Mouse (Mus musculus): Measurements from ENCODE around the gene 4930519P11Rik. TPM values are rescaled to one million over a fixed set of nuclear protein-coding genes. Genes with fewer than 3 reads are reported as not detected.
A peak's percentile ranks its signal among the peaks of the same experiment; 100 is the strongest.

Gene 4930519P11Rik
- total and polyA plus RNA-seq, 3 experiments = not detected

- H3K27ac ChIP-seq (ENCODE audit: insufficient read depth, low read depth) = peak overlapping the region; percentile 68
- peaks cover 10 to 38% of the 10 kb centered on the region in 2 experiments for H3K4me1 ChIP-seq (ENCODE audit: control insufficient read depth in 1 of 2, insufficient read depth in 2 of 2)
- H3K4me2 ChIP-seq (ENCODE audit: insufficient read depth, low read depth, poor library complexity, severe bottlenecking) = peak overlapping the region; percentile 84
- dilution Hi-C loops (cut with MboI; ENCODE audit: extremely low pct_ligation_motif_present, extremely low pct_unique_long_range_greater_than_20kb, low sequenced_read_pairs) (no loop called here), in situ Hi-C loops (cut with MboI; ENCODE audit: low pct_ligation_motif_present, low pct_unique_long_range_greater_than_20kb, low sequenced_read_pairs) (no loop called here)
- H3K79me2 ChIP-seq (replicated peaks; ENCODE audit: control insufficient read depth, extremely low read depth, insufficient read depth, poor library complexity, severe bottlenecking) = peaks cover 38% of the 10 kb centered on the region
- TF ChIP-seq EP300 (IDR thresholded peaks at IDR 0.05; ENCODE audit: low read length) (0 out of 2 replicates have a peak, but pooled peaks have one; percentile 22), POLR2AphosphoS2 (IDR thresholded peaks at IDR 0.05; ENCODE audit: low read depth, low read length) (peak; percentile 68; the same call in 1 of the 2 replicates), CHD1 (IDR thresholded peaks at IDR 0.05; ENCODE audit: low read depth, low read length) (no peak), PAX5 (IDR thresholded peaks at IDR 0.05; ENCODE audit: low read length) (no peak), CTCF (conservative IDR thresholded peaks at IDR 0.05 in 1 of 2, IDR thresholded peaks at IDR 0.05 in 1 of 2; ENCODE audit: low read depth in 2 of 2, low read length in 2 of 2) (no peak), BHLHE40 (IDR thresholded peaks at IDR 0.05; ENCODE audit: low read depth, low read length) (no peak), MYC (IDR thresholded peaks at IDR 0.05; ENCODE audit: low read depth, low read length) (peak; percentile 89), MEF2A (IDR thresholded peaks at IDR 0.05; ENCODE audit: borderline replicate concordance, low read depth, low read length) (peak; percentile 77), KAT2A (IDR thresholded peaks at IDR 0.05; ENCODE audit: insufficient replicate concordance, low read length) (peak; percentile 100), USF1 (IDR thresholded peaks at IDR 0.05; ENCODE audit: low read depth, low read length) (no peak; the same call in 1 of the 2 replicates), TBP (conservative IDR thresholded peaks at IDR 0.05; ENCODE audit: low read depth, low read length) (peak; percentile 74; the same call in 1 of the 2 replicates), MAZ (IDR thresholded peaks at IDR 0.05; ENCODE audit: low read depth, low read length) (peak; percentile 85), CHD2 (IDR thresholded peaks at IDR 0.05; ENCODE audit: low read length) (peak; percentile 98), UBTF (IDR thresholded peaks at IDR 0.05; ENCODE audit: low read depth, low read length) (peak; percentile 46; the same call in 1 of the 2 replicates), SMC3 (IDR thresholded peaks at IDR 0.05; ENCODE audit: low read depth, low read length) (no peak), ELF1 (IDR thresholded peaks at IDR 0.05; ENCODE audit: low read depth, low read length) (peak; percentile 94), NELFE (IDR thresholded peaks at IDR 0.05; ENCODE audit: low read depth, low read length) (peak; percentile 72), HCFC1 (IDR thresholded peaks at IDR 0.05; ENCODE audit: low read depth, low read length) (peak; percentile 97), ZC3H11A (IDR thresholded peaks at IDR 0.05; ENCODE audit: low read depth, low read length) (no peak), POLR2A (IDR thresholded peaks at IDR 0.05; ENCODE audit: low read depth, low read length) (peak; percentile 63), IRF4 (IDR thresholded peaks at IDR 0.05; ENCODE audit: low read depth, low read length) (peak; percentile 69), USF2 (conservative IDR thresholded peaks at IDR 0.05; ENCODE audit: low read depth, low read length) (no peak), NRF1 (IDR thresholded peaks at IDR 0.05; ENCODE audit: low read depth, low read length) (peak; percentile 74), MAFK (IDR thresholded peaks at IDR 0.05; ENCODE audit: insufficient replicate concordance, low read length) (no peak), RCOR1 (conservative IDR thresholded peaks at IDR 0.05; ENCODE audit: low read depth, low read length) (no peak), E2F4 (IDR thresholded peaks at IDR 0.05; ENCODE audit: insufficient replicate concordance, low read depth, low read length) (0 out of 2 replicates have a peak, but pooled peaks have one; percentile 15), MAX (IDR thresholded peaks at IDR 0.05; ENCODE audit: low read length) (peak; percentile 80), MXI1 (IDR thresholded peaks at IDR 0.05; ENCODE audit: low read depth, low read length) (peak; percentile 88), JUND (conservative IDR thresholded peaks at IDR 0.05; ENCODE audit: low read depth, low read length) (no peak), ETS1 (conservative IDR thresholded peaks at IDR 0.05; ENCODE audit: low read depth, low read length) (0 out of 2 replicates have a peak, but pooled peaks have one; percentile 18), ZNF384 (IDR thresholded peaks at IDR 0.05; ENCODE audit: low read depth, low read length) (no peak), JUN (IDR thresholded peaks at IDR 0.05; ENCODE audit: insufficient read depth, low read depth, low read length) (no peak), RAD21 (IDR thresholded peaks at IDR 0.05; ENCODE audit: low read depth, low read length) (no peak), ZKSCAN1 (IDR thresholded peaks at IDR 0.05; ENCODE audit: borderline replicate concordance, low read depth, low read length) (no peak), GABPA (IDR thresholded peaks at IDR 0.05; ENCODE audit: insufficient replicate concordance, low read depth, low read length) (peak; percentile 98), ZMIZ1 (IDR thresholded peaks at IDR 0.05; ENCODE audit: low read depth, low read length) (peak; percentile 31; the same call in 1 of the 2 replicates), SIN3A (IDR thresholded peaks at IDR 0.05; ENCODE audit: low read length) (peak; percentile 90), TCF12 (IDR thresholded peaks at IDR 0.05; ENCODE audit: low read depth, low read length) (peak; percentile 79; the same call in 1 of the 2 replicates)
- DNase-seq (ENCODE audit: extremely low read depth) = peak; percentile 96
- H3K9ac ChIP-seq (ENCODE audit: insufficient read depth, low read depth) = peak overlapping the region; percentile 96
- H3K9me3 ChIP-seq (replicated peaks; ENCODE audit: low read length) = no peaks in the 10 kb centered on the region
- H3K4me3 ChIP-seq (replicated peaks in 1 of 3; ENCODE audit: low read depth in 2 of 3, low read length in 2 of 3, poor library complexity in 1 of 3) = peak overlapping the region; percentile 91 to 96 (median 94)
- peaks cover 12 to 25% of the 10 kb centered on the region in 2 experiments for H3K36me3 ChIP-seq (replicated peaks in 1 of 2; ENCODE audit: control insufficient read depth in 1 of 2, insufficient read depth in 1 of 2, low read length in 1 of 2)
- H3K27me3 ChIP-seq (replicated peaks) = no peaks in the 10 kb centered on the region
Measured at GRCm38 (mm10) chr2:154656710-154657485, 43.7 kb upstream of the 4930519P11Rik start.
